Mouse (Mus musculus) spleen, postnatal 10 days (tissue): ENCODE measurements around the gene Rps15.

Experiments used
- DNase-seq, 2 experiments: peaks; one replicate each; pipeline ENCODE4 v3.0.0; 2021 to 2022; ENCODE audit warnings: low spot score in 2 of 2

Rps15 gene

GRCm38 (mm10) chr10:80341491-80342304 lies 49.4 kb downstream of the Rps15 start:
- no peak for DNase-seq

GRCm38 (mm10) chr10:80342305-80342748 lies 50.1 kb downstream of the Rps15 start:
- DNase-seq: no peak

GRCm38 (mm10) chr10:80342749-80343424 lies 50.6 kb downstream of the Rps15 start:
- DNase-seq: peak in 1 of 2 experiments; percentile 78

GRCm38 (mm10) chr10:80343425-80343895 lies 51.2 kb downstream of the Rps15 start:
- no peak for DNase-seq
